In genomic region chr11:97499865-97500719, GRCm38 (mm10) we compare ENCODE assay signal across 10 mouse cellular contexts. TPM values are rescaled to one million over a fixed set of nuclear protein-coding genes. Genes with fewer than 3 reads are reported as not detected.
DNase-seq lines count a peak whose midpoint lies in the region; ATAC-seq and TF ChIP-seq lines count a peak whose summit lies in the region.
"Had no signal": no experiment of that assay in that cellular context is flagged by ENCODE, and none has a peak within 500 bp of the region (broad histone marks: within the 10 kb centered on the region; RNA-seq: fewer than 3 reads in every experiment).

TSS of gene 4933428G20Rik (minus strand) at chr11:97500340.

- peak within 1 kb of the TSS; percentile 44 for H3K9ac ChIP-seq in kidney, embryonic 16.5 days (replicated peaks; ENCODE audit: low read length)
- H3K9ac ChIP-seq in embryonic facial prominence, embryonic 14.5 days (ENCODE audit: low read depth, low read length), result peak within 1 kb of the TSS; percentile 45
- peak within 1 kb of the TSS; percentile 19; the same call in 1 of the 2 replicates for H3K9ac ChIP-seq in hindbrain, postnatal 0 days (replicated peaks; ENCODE audit: low read length)

- peaks cover 35% of the 10 kb centered on the region for H3K27me3 ChIP-seq in kidney, embryonic 16.5 days (ENCODE audit: insufficient read depth, low read length)
- peaks cover 42% of the 10 kb centered on the region for H3K27me3 ChIP-seq in embryonic facial prominence, embryonic 14.5 days (replicated peaks; ENCODE audit: control insufficient read depth, insufficient read depth, low read length)
- H3K27me3 ChIP-seq in hindbrain, postnatal 0 days (ENCODE audit: insufficient read depth, low read length), result no peaks in the 10 kb centered on the region; the same call in 1 of the 2 replicates

- TF ChIP-seq CTCF in hindbrain, postnatal 0 days (IDR thresholded peaks at IDR 0.05; ENCODE audit: low read depth), result no peak

- H3K4me1 ChIP-seq in kidney, embryonic 16.5 days (ENCODE audit: insufficient read depth, low read length), result peaks cover 25% of the 10 kb centered on the region
- H3K4me1 ChIP-seq in embryonic facial prominence, embryonic 14.5 days (ENCODE audit: control insufficient read depth, insufficient read depth, low read length), result peaks cover 12% of the 10 kb centered on the region
- H3K4me1 ChIP-seq in hindbrain, postnatal 0 days (ENCODE audit: insufficient read depth, low read length), result no peaks in the 10 kb centered on the region

- H3K27ac ChIP-seq in kidney, embryonic 16.5 days (ENCODE audit: low read length), result no peak within 1 kb of the TSS
- no peak within 1 kb of the TSS for H3K27ac ChIP-seq in embryonic facial prominence, embryonic 14.5 days (replicated peaks; ENCODE audit: low read depth, low read length)
- no peak within 1 kb of the TSS for H3K27ac ChIP-seq in hindbrain, postnatal 0 days
- H3K27ac ChIP-seq: macrophage had no signal

- peak within 1 kb of the TSS; percentile 64 for H3K4me2 ChIP-seq in kidney, embryonic 16.5 days (replicated peaks; ENCODE audit: low read depth, low read length)
- H3K4me2 ChIP-seq in embryonic facial prominence, embryonic 14.5 days (ENCODE audit: low read depth, low read length), result peak within 1 kb of the TSS; percentile 48
- peak within 1 kb of the TSS; percentile 48 for H3K4me2 ChIP-seq in hindbrain, postnatal 0 days (ENCODE audit: low read depth, low read length)

- peak within 1 kb of the TSS; percentile 41 for H3K4me3 ChIP-seq in kidney, embryonic 16.5 days (ENCODE audit: low read length)
- peak within 1 kb of the TSS; percentile 28 for H3K4me3 ChIP-seq in embryonic facial prominence, embryonic 14.5 days (ENCODE audit: low read depth, low read length)
- peak within 1 kb of the TSS; percentile 27 for H3K4me3 ChIP-seq in hindbrain, postnatal 0 days (ENCODE audit: low read length)

- no peaks in the 10 kb centered on the region for H3K9me3 ChIP-seq in kidney, embryonic 16.5 days (ENCODE audit: low read length)
- no peaks in the 10 kb centered on the region for H3K9me3 ChIP-seq in embryonic facial prominence, embryonic 14.5 days (ENCODE audit: control insufficient read depth, low read length)
- no peaks in the 10 kb centered on the region for H3K9me3 ChIP-seq in hindbrain, postnatal 0 days (ENCODE audit: low read length)

- no peak for DNase-seq in kidney, postnatal 14 days
- DNase-seq in embryonic facial prominence, embryonic 14.5 days (ENCODE audit: low spot score), result no peak
- DNase-seq in hindbrain, postnatal 0 days (ENCODE audit: low spot score), result peak; percentile 27
- DNase-seq in neural tube, embryonic 10.5 days (ENCODE audit: extremely low spot score, low spot score), result peak; percentile 35
- DNase-seq in layer of hippocampus, adult 8-10 months (ENCODE audit: low spot score in 2 of 2), result no peak
- DNase-seq in adrenal gland, postnatal 4 days (ENCODE audit: low spot score in 2 of 2), result no peak
- no peak for DNase-seq in thymus, postnatal 36 days
- DNase-seq: cerebellum, adult 11 months had no signal

- 0 out of 2 replicates have a peak, but pooled peaks have one; percentile 43 for ATAC-seq in kidney, embryonic 16.5 days (ENCODE audit: low FRiP score, low TSS enrichment)
- ATAC-seq in embryonic facial prominence, embryonic 14.5 days (ENCODE audit: low read depth), result peak; percentile 5; the same call in 1 of the 2 replicates
- ATAC-seq in hindbrain, postnatal 0 days, result 0 out of 2 replicates have a peak, but pooled peaks have one; percentile 24

- WGBS in kidney, embryonic 16.5 days, result 15% methylated on average over 81 of the region's 88 CpGs
- 34% methylated on average over 17 of the region's 88 CpGs for WGBS in embryonic facial prominence, embryonic 14.5 days
- 22% methylated on average over 65 of the region's 88 CpGs for WGBS in hindbrain, postnatal 0 days

- H3K36me3 ChIP-seq in kidney, embryonic 16.5 days (ENCODE audit: insufficient read depth, low read length), result peaks cover 21% of the 10 kb centered on the region
- peaks cover 46% of the 10 kb centered on the region for H3K36me3 ChIP-seq in embryonic facial prominence, embryonic 14.5 days (ENCODE audit: control insufficient read depth, insufficient read depth, low read length)
- H3K36me3 ChIP-seq in hindbrain, postnatal 0 days (ENCODE audit: insufficient read depth, low read length), result no peaks in the 10 kb centered on the region

RNA-seq across cellular contexts. Expression of gene 4933428G20Rik, which starts in this region (rescaled TPM):
- 0.75 and 1.3 TPM in 2 replicates for polyA plus RNA-seq in kidney, embryonic 16.5 days (2015; fragmentation: Nextera tagmentation; extraction: Ambion mirVana)
- polyA plus RNA-seq in embryonic facial prominence, embryonic 14.5 days (2014; fragmentation: Nextera tagmentation; extraction: Ambion mirVana), result 0.13 TPM in 1 of 2 replicates, not detected in the other
- total RNA-seq in hindbrain, postnatal 0 days (2014; rRNA removed), result 0.43 TPM in 1 of 2 replicates, not detected in the other
- polyA plus RNA-seq in hindbrain, postnatal 0 days (2015; fragmentation: Nextera tagmentation; extraction: Ambion mirVana), result 0.48 and 1.1 TPM in 2 replicates
- under 1 TPM in 1 of 4 experiments, not detected in 3; 0.29 TPM for total RNA-seq in layer of hippocampus, adult 8-10 months (2022)
- under 1 TPM; 0.37 to 0.48 TPM for total RNA-seq in adrenal gland, postnatal 4 days (2021)
- polyA plus RNA-seq: macrophage had no signal

Comparison
In these comparisons a context has a peak if more than half of its experiments do, and no peak if none do; other contexts are left out.
1. Peak in ATAC-seq, H3K4me3 ChIP-seq, H3K9ac ChIP-seq and H3K4me2 ChIP-seq in embryonic facial prominence, embryonic 14.5 days; RNA of the gene not detected or under 1 TPM.
2. DNase-seq: peak in hindbrain, postnatal 0 days (single experiment) and neural tube, embryonic 10.5 days (single experiment); none in kidney, postnatal 14 days (single experiment), embryonic facial prominence, embryonic 14.5 days (single experiment), layer of hippocampus, adult 8-10 months (0 of 2), adrenal gland, postnatal 4 days (0 of 2) and thymus, postnatal 36 days (0 of 2).
3. Peak in every context shown above with its lines, with median percentiles within 50 percentile points of each other: ATAC-seq, H3K4me2 ChIP-seq, H3K4me3 ChIP-seq and H3K9ac ChIP-seq.